Mouse (Mus musculus) erythroblast, embryonic 14.5 days (primary cell): Measurements from ENCODE around the gene Shb.

Source experiments
- GATA1 ChIP-seq: IDR thresholded peaks from 2 replicates; pipeline ENCODE4 v1.6.1; 2012; ENCODE audit warnings: low read length, inconsistent platforms, mixed read lengths
- TAL1 ChIP-seq: IDR thresholded peaks from 3 replicates; pipeline ENCODE4 v1.6.1; 2012; ENCODE audit warnings: low read length, inconsistent platforms, mixed read lengths

- no peak for TF ChIP-seq GATA1
- TF ChIP-seq TAL1: no peak
Observed at GRCm38 (mm10) chr4:45444813-45445212, 87.5 kb downstream of the Shb start.
